Mouse (Mus musculus): ENCODE data around the gene Arf1.

Arf1 gene

DNA sequence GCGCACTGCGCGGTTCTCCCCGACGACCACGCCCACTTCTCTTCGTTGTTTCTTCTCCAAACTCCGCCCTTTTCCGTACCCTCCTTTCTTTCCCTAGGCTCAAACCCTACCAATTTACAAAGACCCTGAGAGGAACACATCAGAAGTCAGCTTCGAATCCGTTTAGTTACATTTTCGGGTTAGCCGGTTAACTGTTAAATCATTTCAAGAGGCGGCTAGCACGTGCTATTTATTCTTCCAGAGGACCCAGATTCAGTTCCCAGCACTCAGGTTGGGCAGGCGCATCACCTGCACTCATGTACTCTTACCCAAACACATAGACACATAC, 36.0 kb downstream of the Arf1 start, which contains the start of gene Guk1:
Gene Guk1 (minus strand): TSS at position 154 of the 328 bp plus-strand sequence.
- no peak for DNase-seq (ENCODE audit: low read depth, low spot score)

DNA sequence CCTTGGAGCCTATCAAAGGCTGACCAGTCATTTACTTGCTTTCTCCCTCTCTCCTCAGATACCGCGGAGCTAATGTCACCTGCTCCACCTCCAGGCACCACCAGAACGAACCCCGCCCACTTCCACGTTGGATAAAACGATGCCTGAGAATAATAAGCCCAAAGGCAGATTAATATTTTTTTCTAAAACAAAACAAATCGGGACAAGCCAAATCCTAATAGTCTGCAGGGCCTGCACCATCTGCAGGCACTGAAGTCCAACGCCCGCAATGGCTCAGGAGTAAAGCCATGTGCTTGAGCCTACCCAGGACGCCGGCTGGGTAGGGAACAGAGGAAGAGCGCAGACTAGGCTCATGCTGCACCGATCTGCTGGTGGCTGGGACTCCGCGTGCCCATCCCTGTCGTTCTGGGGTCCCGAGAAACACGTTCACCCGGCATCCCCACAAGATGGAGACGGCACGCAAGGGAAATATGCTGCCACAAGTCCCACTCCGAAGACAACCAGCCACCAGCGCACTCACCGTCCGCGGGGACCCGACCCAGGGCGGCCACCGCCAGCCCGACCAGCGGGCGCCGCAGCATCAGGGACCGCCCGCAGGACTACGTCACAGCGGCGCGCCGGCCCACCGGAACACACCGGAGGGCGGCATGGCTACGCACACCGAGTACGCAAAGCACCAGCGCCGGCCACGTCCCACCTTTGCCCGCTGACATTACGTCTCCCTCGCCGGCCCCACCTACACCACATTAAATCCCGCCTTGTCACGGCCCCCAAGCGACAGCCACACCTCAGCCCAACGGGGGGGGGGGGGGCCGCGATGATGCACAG, 36.6 kb downstream of the Arf1 start:
- peak; percentile 79 for DNase-seq (ENCODE audit: low read depth, low spot score)

DNA sequence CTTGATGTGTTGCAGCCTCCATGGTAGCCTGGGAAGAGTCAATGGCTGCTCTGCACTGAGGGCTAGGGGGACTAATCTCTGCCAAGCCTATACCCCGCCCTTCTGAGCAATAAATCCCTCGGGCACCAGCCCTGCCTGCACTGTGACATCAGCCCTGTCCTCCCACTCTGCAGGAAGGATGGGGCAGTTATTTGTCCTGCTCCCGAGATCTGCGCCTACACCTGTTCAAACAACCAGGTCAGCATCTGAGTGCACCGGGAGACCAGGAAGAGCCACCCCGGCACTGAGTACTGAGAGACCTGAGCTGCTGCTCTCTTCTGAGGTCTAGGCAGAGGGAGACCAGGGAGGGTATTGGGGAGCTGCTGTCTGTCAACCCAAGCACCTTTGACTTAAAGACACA, 40.4 kb downstream of the Arf1 start:
- DNase-seq (ENCODE audit: low read depth, low spot score): no peak

DNA sequence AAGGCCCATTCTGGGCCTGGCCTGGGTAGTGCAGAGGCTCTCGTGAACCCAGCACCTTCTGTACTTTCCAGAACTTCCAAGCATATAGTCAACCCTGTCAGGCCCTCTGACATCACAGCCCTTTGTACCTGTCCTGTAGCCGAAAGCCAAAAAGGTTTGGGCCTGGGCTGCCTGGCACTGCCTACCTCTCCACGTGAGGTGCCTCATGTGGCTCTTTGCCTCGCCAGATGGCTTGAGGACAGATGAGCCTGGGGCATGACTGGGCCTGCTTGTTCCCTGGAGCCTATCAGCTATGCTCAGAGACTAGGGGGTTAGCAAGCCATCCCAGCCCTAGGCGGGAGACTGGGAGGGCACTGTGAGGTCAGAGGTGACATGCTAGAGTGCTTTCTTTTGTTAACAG, 42.6 kb downstream of the Arf1 start:
- no peak for DNase-seq (ENCODE audit: low read depth, low spot score)

DNA sequence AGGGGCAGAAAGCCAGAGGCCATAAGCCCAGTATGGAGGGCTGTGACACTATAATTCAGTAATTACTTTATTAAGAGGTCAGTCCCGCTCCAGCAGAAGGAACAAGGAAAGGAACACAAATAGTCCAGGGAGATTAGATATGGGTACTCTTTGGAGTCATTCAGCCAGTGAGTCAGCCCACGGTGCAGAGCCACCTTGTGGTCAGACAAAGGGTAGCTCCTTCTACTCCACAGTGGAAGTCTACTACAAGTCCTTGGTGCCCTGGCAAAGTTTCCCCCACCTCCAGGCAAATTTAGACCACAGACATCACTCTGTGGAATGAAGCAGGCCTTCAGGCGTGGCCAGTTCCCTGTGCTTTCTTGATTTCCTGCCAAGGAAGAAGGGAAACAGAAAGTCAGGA, 44.2 kb downstream of the Arf1 start:
- no peak for DNase-seq (ENCODE audit: low read depth, low spot score)

DNA sequence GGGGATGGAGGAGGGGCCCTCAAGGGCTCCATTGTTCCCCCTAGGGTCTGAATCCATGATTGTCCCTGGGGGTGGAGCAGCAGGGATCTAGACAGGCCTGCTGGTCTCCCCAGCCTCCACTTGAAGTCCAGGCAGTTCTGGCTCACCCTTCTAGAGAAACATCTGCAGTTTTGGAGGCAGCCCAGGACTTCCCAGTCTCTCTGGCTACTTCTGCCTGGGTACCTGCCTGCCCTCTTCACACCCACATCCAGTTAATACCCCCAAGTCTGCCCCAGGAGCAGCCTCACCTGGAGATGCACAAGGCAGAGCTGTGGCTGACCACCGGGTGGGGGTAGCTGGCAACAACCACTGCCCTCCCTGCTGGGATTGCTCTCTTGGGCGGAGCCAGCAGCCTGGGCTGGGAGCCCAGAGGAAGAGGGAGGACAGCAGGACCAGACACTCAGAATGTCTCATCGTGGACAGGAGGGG, 45.2 kb downstream of the Arf1 start, which contains the start of gene Gjc2:
Gene Gjc2 (minus strand): TSS at position 350 of the 468 bp plus-strand sequence.
- DNase-seq (ENCODE audit: low read depth, low spot score): no peak

DNA sequence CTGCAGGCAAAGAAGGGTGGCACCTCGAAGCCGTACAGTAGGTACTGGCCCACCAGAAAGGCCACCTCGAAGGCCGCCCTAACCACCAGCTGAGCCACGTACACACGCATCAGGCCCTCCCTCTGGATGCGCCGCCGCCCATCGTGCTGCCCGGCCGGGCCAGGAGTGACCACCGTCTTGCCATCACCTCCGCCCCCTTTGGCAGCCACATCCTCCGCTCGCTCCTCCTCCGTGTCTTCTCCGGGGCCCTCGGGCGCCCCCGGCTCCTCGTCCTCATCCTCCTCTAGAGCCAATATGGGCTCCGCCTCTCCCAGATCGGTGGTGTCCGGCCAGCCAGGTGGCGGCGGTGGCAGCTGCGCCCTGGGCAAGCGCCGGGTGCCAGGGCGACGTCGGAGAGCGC, 51.1 kb downstream of the Arf1 start:
- DNase-seq (ENCODE audit: low read depth, low spot score): no peak

DNA sequence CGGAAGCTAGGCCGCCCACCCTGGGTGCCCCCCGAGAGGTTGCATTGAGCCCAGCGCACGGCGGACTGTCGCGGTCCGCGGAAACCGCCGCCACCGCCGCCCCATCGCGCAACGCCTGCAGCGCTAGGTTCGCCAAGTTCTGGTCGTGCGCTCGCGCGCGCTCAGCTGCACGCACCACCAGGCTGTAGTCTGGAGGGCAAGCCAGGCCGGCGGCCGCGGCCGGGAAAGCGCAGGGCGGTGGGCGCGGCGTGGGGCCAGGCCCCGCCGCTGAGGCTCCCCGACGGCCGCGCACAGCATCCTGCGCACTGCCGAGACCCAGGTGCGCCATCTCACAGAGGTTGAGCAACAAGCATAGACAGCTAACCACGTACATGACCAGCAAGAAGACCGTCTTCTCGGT, 51.6 kb downstream of the Arf1 start:
- DNase-seq (ENCODE audit: low read depth, low spot score): no peak

DNA sequence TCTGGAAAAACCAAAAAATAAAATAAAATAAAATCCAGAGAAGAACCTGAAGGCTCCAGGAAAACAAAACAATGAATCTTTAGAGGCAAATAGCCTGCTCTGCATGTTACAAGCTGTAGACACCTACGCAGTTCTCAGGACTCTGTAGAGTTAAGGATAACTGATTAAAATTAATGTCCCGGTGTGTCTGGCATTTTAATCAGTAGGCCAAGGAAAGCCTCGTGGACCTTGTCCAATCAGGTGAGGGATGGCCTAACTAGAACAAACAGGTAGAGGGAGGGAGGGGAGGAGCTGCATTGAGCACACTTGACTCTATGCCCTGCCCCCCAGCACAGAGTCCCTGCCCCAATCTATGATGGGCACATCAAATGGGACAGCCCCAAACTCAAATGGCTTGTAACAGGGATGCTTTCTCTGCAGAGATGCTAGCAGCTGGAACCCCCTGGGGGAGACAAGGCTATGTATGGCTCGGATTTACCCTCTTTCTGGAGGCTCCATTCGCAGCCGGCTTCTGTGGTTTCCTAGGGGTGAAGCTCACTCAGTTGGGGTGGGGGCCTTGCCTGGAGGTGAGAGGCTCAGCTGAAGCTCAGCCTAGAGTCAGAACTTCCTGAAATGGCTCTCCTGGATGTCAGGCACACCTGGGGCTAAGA, 53.8 kb downstream of the Arf1 start:
- DNase-seq (ENCODE audit: low read depth, low spot score): no peak

DNA sequence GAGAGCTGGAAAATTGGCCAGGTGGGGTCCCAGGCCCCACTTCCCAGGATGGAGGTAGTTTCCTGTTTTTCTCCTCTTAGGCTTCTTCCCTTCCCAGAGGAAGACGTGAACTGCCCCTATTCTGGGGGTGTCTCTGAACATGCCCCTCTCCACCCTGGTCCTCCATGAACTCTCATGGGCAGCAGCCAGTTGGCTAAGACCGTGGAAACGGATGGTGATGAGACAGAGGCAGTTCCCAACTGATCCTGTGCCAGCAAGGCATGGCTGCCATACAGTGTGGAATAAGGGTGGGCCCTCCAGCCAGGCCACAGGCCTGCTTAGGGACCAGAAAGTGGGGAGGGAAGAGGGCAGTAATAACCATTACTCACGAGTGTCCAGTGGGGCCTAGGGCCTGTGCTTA, 57.5 kb downstream of the Arf1 start:
- DNase-seq (ENCODE audit: low read depth, low spot score): no peak

DNA sequence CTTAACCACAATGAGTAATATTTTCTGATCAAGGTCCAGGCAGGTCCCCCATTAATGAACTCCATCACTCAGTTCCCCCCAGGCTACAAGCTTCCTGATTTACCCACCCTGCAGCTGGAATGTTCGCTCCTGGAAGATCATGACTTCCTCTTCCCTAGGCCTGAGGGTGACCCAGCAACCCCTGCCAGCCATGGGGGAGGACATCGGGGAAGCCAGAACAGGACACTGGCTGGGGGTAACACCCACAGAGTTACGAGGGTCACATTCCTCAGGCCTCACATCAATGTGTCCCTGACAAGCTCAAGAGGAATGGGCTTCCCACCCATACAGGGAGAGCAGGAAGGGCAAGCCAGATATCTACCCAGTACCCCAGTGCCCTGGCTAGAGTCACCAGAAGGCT, 58.3 kb downstream of the Arf1 start:
- no peak for DNase-seq (ENCODE audit: low read depth, low spot score)

DNA sequence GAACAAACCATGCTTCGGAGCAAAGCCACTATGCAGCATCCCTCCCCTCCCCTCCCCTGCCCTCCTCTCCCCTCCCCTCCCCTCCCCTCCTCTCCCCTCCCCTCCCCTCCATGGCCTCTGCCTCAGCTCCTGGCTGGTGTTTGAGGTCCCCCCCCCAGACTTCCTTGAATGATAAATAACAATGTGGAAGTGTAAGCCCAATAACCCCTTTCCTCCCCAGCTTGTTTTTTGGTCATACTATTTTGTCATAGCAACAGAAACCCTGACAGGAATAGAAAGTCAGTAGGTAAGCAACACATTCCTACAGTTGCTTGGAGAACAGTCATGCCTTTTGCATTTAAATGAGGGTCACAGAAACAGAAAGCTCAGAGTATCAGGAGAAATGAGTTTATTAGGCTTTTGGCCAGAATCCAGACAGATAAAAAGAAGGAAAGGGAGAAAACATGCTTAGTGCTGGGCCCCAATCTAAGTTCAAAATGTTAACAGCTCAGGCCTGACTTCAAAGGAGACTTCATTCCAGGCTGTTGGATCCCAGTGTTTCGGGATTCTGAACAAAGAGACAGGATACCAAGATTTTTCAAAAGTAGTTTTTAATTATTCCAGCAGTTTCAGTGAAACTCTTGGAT, 62.3 kb downstream of the Arf1 start:
- DNase-seq (ENCODE audit: low read depth, low spot score): no peak

DNA sequence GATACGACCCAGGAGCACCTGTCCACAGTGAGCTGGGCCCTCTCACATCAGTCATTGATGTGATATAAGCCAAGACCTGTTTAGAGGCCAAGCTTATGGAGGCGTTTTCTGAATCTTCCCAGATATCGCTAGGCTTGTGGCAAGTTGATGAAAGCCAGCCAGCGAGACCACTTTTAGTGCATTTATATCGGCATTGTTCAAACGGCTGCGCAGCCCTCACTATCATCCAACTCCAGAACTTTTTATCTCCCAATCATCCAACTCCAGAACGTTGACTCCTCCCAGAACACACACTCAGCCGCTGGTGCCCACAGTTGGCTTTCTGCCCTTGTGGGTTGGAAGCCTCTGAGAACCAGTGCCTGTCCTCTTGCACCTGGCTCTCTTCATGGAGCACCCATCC, 63.7 kb downstream of the Arf1 start:
- no peak for DNase-seq (ENCODE audit: low read depth, low spot score)

DNA sequence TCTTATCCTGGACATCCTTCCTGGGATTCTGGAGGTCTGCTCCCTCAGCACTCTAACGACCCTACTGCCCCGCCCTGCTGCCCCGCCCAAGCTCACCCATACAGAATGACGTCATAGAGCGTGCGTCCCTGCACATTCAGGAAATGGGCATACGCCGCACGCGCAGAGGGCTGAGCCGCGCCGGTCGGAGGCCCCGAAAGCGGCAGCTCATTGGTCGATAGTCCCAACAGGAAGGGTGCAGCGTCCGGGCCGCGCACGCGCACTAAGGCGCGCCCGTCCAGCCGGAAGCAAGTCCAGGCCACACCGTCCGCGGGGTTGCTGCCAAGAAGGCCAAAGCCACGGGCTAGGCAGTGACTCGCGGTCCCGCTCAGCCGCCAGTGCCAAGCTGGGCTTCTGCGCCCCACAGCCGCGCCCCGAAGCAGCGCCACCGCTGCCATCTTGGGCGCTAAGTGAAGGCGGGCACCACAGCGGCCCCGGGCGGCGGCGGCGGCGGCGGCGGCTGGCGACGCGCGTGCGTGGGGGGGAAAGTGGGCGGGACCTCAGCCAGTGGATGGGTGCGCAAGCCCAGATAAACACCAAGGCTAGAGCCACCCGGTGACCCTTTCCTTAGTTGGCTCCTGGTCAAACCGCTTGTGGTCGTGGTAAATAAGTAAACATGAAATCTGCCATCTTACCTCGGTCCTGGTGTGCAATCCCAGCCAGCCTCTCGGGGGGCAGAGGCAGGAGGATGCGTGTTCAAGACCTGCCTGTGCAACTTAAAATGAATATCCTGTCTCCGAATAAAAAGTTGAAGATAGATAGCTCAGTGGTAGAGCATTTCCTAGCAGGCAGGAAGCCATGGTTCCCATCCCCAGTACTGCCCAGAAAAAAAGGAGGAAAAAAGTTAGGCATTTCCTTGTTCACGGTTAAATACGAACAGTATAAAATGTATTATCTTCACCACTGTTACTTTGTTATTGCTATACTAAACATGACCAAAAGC, 64.5 kb downstream of the Arf1 start, which contains the start of gene Iba57:
Gene Iba57 (minus strand): TSS at position 485 of the 982 bp plus-strand sequence.
- peak; percentile 97 for DNase-seq (ENCODE audit: low read depth, low spot score)

DNA sequence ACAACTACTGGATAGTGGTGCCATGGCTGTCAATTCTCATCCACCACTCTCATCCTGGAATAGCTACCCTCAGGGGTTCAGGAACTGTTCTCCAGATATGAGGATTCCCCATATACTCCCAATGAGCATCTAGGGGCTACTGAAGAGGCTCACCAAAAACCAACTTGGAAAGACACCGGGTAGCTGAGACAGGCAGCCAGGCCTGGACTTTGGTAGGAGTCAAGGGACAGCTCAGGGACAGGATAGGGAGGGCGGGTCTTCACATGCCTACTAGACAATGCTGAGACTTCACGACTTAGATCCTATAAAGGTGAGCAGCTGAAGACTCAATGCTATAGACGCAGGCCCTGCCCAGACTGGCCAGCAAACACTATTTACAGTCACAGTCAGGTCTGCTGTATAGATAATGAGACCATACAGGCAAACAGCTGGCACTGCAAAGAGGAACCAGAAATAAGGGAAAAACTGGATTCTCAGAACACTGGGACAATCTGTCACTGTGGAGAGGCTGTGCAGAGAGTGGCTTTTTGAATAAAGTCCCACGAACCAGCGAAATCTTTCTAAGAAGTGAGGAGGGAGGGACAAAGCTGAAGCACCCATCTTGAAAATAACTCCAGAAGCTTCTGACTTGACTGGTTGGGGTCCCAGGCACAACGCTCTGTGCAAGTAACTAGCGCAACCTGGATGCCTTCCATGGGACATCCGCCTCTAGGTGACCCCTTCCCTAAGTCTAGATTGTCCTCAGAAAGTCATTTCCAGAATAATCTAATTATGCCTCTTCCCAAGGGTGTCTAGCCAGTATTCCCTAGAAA, 65.4 kb downstream of the Arf1 start:
- no peak for DNase-seq (ENCODE audit: low read depth, low spot score)
